Mouse (Mus musculus) myocyte (in vitro differentiated cells): ENCODE results near the gene H2-DMb1. TPM values are rescaled to one million over a fixed set of nuclear protein-coding genes. Genes with fewer than 3 reads are reported as not detected.
A peak's percentile ranks its signal among the peaks of the same experiment; 100 is the strongest.

Experiments
- H3K27me3 ChIP-seq: one replicate; pipeline ENCODE4 v1.6.1; 2011; ENCODE audit not compliant: control insufficient read depth, insufficient read depth, insufficient read length
- H3K36me3 ChIP-seq: one replicate; pipeline ENCODE4 v1.6.1; 2011; ENCODE audit not compliant: control insufficient read depth, insufficient read depth
- H3K4me2 ChIP-seq: one replicate; pipeline ENCODE4 v1.6.1; 2011; ENCODE audit warnings: low read depth, control low read depth
- H3K4me3 ChIP-seq: one replicate; pipeline ENCODE4 v1.5.1; 2011; ENCODE audit warnings: mild to moderate bottlenecking, control low read depth, moderate library complexity
- H3K79me2 ChIP-seq: one replicate; pipeline ENCODE4 v1.6.1; 2011; ENCODE audit not compliant: control insufficient read depth, insufficient read depth
- H3ac ChIP-seq: one replicate; pipeline ENCODE4 v1.6.1; 2011; ENCODE audit not compliant: control insufficient read depth, insufficient read length
- CEBPB ChIP-seq: IDR thresholded peaks from 2 replicates; pipeline ENCODE4 v1.6.1; 2011; ENCODE audit warnings: mild to moderate bottlenecking, moderate library complexity; ENCODE audit not compliant: poor library complexity, insufficient read depth, severe bottlenecking
- E2F4 ChIP-seq: IDR thresholded peaks from one replicate; pipeline ENCODE4 v1.6.1; 2011; ENCODE audit warnings: mild to moderate bottlenecking, control low read depth, moderate library complexity; ENCODE audit not compliant: insufficient read depth
- MAX ChIP-seq: IDR thresholded peaks from one replicate; pipeline ENCODE4 v1.6.1; 2011; ENCODE audit warnings: low read depth, mild to moderate bottlenecking, control low read depth
- MYOD1 ChIP-seq, 3 experiments: IDR thresholded peaks; one replicate each; pipeline ENCODE4 v1.6.1; 2011; ENCODE audit warnings: control low read depth in 2 of 3, low read depth in 2 of 3, mild to moderate bottlenecking in 2 of 3, moderate library complexity in 1 of 3; ENCODE audit not compliant: insufficient read length in 2 of 3, control insufficient read depth in 1 of 3
- MYOG ChIP-seq, 3 experiments: IDR thresholded peaks; one replicate each; pipeline ENCODE4 v1.6.1; 2011; ENCODE audit warnings: control low read depth in 2 of 3, low read depth in 2 of 3, mild to moderate bottlenecking in 2 of 3; ENCODE audit not compliant: insufficient read length in 2 of 3, control insufficient read depth in 1 of 3, insufficient read depth in 1 of 3
- POLR2A ChIP-seq: IDR thresholded peaks from one replicate; pipeline ENCODE4 v1.6.1; 2011; ENCODE audit warnings: low read depth, mild to moderate bottlenecking, control low read depth, moderate library complexity; ENCODE audit not compliant: insufficient read length
- POLR2AphosphoS2 ChIP-seq: IDR thresholded peaks from one replicate; pipeline ENCODE4 v1.6.1; 2011; ENCODE audit warnings: low read depth, control low read depth; ENCODE audit not compliant: insufficient read length
- REST ChIP-seq: IDR thresholded peaks from one replicate; pipeline ENCODE4 v1.6.1; 2011; ENCODE audit warnings: mild to moderate bottlenecking, control low read depth, moderate library complexity; ENCODE audit not compliant: insufficient read depth, insufficient read length
- SRF ChIP-seq: IDR thresholded peaks from one replicate; pipeline ENCODE4 v1.6.1; 2011; ENCODE audit warnings: low read depth; ENCODE audit not compliant: control insufficient read depth, insufficient read length
- TCF12 ChIP-seq: IDR thresholded peaks from one replicate; pipeline ENCODE4 v1.6.1; 2011; ENCODE audit warnings: mild to moderate bottlenecking, control low read depth; ENCODE audit not compliant: poor library complexity, insufficient read depth, severe bottlenecking
- TCF3 ChIP-seq: IDR thresholded peaks from one replicate; pipeline ENCODE4 v1.6.1; 2011; ENCODE audit warnings: low read depth, control low read depth; ENCODE audit not compliant: insufficient read length
- USF1 ChIP-seq: IDR thresholded peaks from one replicate; pipeline ENCODE4 v1.6.1; 2011; ENCODE audit warnings: low read depth, mild to moderate bottlenecking, control low read depth, moderate library complexity
- polyA plus RNA-seq: library from polyadenylated mRNA; unstranded; fragments of >200 nt; fragmentation: generic; extraction: Trizol; gene quantifications from one replicate; pipeline ENCODE4 v1.2.1, GENCODE M21; 2012; ENCODE audit warnings: missing spikeins

Gene H2-DMb1
- polyA plus RNA-seq, 1 experiment, result not detected

GRCm38 (mm10) chr17:34203444-34203843 is 50.6 kb downstream of the H2-DMb1 start, which contains the start of gene Tap2:
Tap2 (plus strand) TSS chr17:34203527.
- Histone ChIP-seq H3ac (peak within 1 kb of the TSS; percentile 48), H3K4me2 (peak within 1 kb of the TSS; percentile 70), H3K27me3 (peaks cover 14% of the 10 kb centered on the region), H3K4me3 (peak within 1 kb of the TSS; percentile 38), H3K79me2 (no peaks in the 10 kb centered on the region), H3K36me3 (no peaks in the 10 kb centered on the region)
- TF ChIP-seq MYOD1 (IDR thresholded peaks at IDR 0.05; ENCODE audit: control insufficient read depth in 1 of 3, insufficient read length in 2 of 3, low read depth in 2 of 3) (no peak), POLR2A (no peak), USF1 (no peak), CEBPB (no peak), REST (no peak), E2F4 (no peak), MYOG (IDR thresholded peaks at IDR 0.05; ENCODE audit: control insufficient read depth in 1 of 3, insufficient read depth in 1 of 3, insufficient read length in 2 of 3, low read depth in 2 of 3) (no peak), SRF (no peak), TCF3 (no peak), MAX (no peak), POLR2AphosphoS2 (no peak), TCF12 (no peak)

GRCm38 (mm10) chr17:34204303-34205010 is 51.6 kb downstream of the H2-DMb1 start:
- TF ChIP-seq TCF3, result no peak
- no peak for TF ChIP-seq MYOG (IDR thresholded peaks at IDR 0.05; ENCODE audit: control insufficient read depth in 1 of 3, insufficient read depth in 1 of 3, insufficient read length in 2 of 3, low read depth in 2 of 3)
- no peak for TF ChIP-seq POLR2AphosphoS2
- no peak for TF ChIP-seq TCF12
- TF ChIP-seq MYOD1 (IDR thresholded peaks at IDR 0.05; ENCODE audit: control insufficient read depth in 1 of 3, insufficient read length in 2 of 3, low read depth in 2 of 3), result no peak
- TF ChIP-seq MAX, result no peak
- TF ChIP-seq USF1, result no peak
- TF ChIP-seq SRF, result no peak
- no peak for TF ChIP-seq CEBPB
- TF ChIP-seq REST, result no peak
- TF ChIP-seq POLR2A, result no peak
- no peak for TF ChIP-seq E2F4
- peak overlapping the region; percentile 38 for H3K4me3 ChIP-seq
- H3K27me3 ChIP-seq, result peaks cover 4% of the 10 kb centered on the region
- H3ac ChIP-seq, result peak overlapping the region; percentile 48
- no peaks in the 10 kb centered on the region for H3K36me3 ChIP-seq
- no peaks in the 10 kb centered on the region for H3K79me2 ChIP-seq
- H3K4me2 ChIP-seq, result peak overlapping the region; percentile 70

- Histone ChIP-seq H3K4me2 (peak overlapping the region; percentile 70), H3K36me3 (no peaks in the 10 kb centered on the region), H3K27me3 (no peaks in the 10 kb centered on the region), H3ac (peak overlapping the region; percentile 48), H3K4me3 (peak overlapping the region; percentile 38), H3K79me2 (no peaks in the 10 kb centered on the region)
- no peak for TF ChIP-seq USF1
These were observed 52.3 kb downstream of the H2-DMb1 start for GRCm38 (mm10) chr17:34205021-34205745.

GRCm38 (mm10) chr17:34205746-34206176 is 52.9 kb downstream of the H2-DMb1 start:
- TF ChIP-seq SRF, result no peak
- TF ChIP-seq MAX, result no peak
- Histone ChIP-seq H3K27me3 (no peaks in the 10 kb centered on the region), H3K4me2 (no peak overlapping the region), H3K36me3 (no peaks in the 10 kb centered on the region), H3K4me3 (peak overlapping the region; percentile 38), H3ac (no peak overlapping the region), H3K79me2 (no peaks in the 10 kb centered on the region)

- Histone ChIP-seq H3K4me2 (no peak overlapping the region), H3K79me2 (no peaks in the 10 kb centered on the region), H3K4me3 (no peak overlapping the region), H3K27me3 (no peaks in the 10 kb centered on the region), H3K36me3 (no peaks in the 10 kb centered on the region), H3ac (no peak overlapping the region)
- TF ChIP-seq USF1, result no peak
- TF ChIP-seq REST, result no peak
- TF ChIP-seq CEBPB, result no peak
- TF ChIP-seq TCF3, result no peak
- no peak for TF ChIP-seq POLR2A
- no peak for TF ChIP-seq TCF12
These were observed 53.9 kb downstream of the H2-DMb1 start for GRCm38 (mm10) chr17:34206731-34207130.
